Mouse (Mus musculus): ENCODE data around the gene Nrxn1.

DNA sequence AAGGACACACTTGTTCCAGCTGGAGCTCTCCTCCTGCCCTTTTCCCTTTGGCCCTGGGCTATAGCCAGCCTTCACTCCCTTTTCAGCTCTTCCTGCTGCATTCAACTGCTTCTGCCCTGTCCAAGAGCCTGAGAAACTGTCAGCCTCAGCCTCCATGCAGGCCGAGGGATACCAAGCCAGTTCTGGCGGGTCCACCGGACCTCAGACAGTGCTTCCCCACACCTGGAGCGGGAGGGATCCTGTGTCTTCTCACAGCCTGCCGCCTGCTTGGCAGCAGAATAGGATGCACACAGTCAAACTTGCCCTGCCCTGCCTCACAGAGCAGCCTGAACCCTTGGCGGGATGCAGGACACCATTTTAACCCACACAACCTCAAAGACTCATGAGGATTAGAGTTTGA lies 698.3 kb downstream of the Nrxn1 start:
- TF ChIP-seq RCOR1 (IDR thresholded peaks at IDR 0.05; ENCODE audit: low read depth, low read length) (no peak), POLR2A (IDR thresholded peaks at IDR 0.05; ENCODE audit: control insufficient read depth in 1 of 2, insufficient read depth in 1 of 2, low read depth in 1 of 2, low read length in 2 of 2, poor library complexity in 1 of 2) (no peak)

All from MEL (cell line).